Mouse (Mus musculus) cerebellum, postnatal 14 days (tissue): ENCODE measurements at regions not wholly inside any gene's neighbourhood (a gene's known extent, or its start where the extent isn't known, plus 50 kb on each side); places are given as distances from the start of the nearest gene placed in this dataset.

Source experiments
- DNase-seq, 2 experiments: peaks; one replicate each; pipeline ENCODE4 v3.0.0; 2021; ENCODE audit warnings: mixed read lengths in 2 of 2

- no peak for DNase-seq
Observed at GRCm38 (mm10) chr1:61277170-61277710, 299.5 kb downstream of the Icos start.

GRCm38 (mm10) chr1:61288185-61288584, 310.5 kb downstream of the Icos start:
- DNase-seq, result no peak

- DNase-seq, result no peak
Observed at GRCm38 (mm10) chr1:61288946-61289345, 311.2 kb downstream of the Icos start.

GRCm38 (mm10) chr1:61289552-61289951, 311.8 kb downstream of the Icos start:
- no peak for DNase-seq

- no peak for DNase-seq
Observed at GRCm38 (mm10) chr1:61293106-61293505, 315.4 kb downstream of the Icos start.

- no peak for DNase-seq
Observed at GRCm38 (mm10) chr1:61295219-61295618, 317.5 kb downstream of the Icos start.

GRCm38 (mm10) chr1:61296831-61297230, 319.1 kb downstream of the Icos start:
- DNase-seq, result no peak

- DNase-seq, result no peak
Observed at GRCm38 (mm10) chr1:61297361-61297760, 319.6 kb downstream of the Icos start.

GRCm38 (mm10) chr1:61298064-61298463, 320.3 kb downstream of the Icos start:
- peak; percentile 67 to 73 for DNase-seq

GRCm38 (mm10) chr1:61298779-61299178, 321.1 kb downstream of the Icos start:
- DNase-seq, result no peak

GRCm38 (mm10) chr1:61300491-61300890, 322.8 kb downstream of the Icos start:
- DNase-seq, result no peak

- no peak for DNase-seq
Observed at GRCm38 (mm10) chr1:61301041-61302030, 323.6 kb downstream of the Icos start.

GRCm38 (mm10) chr1:61302570-61303071, 324.9 kb downstream of the Icos start:
- DNase-seq, result no peak

GRCm38 (mm10) chr1:61306296-61306695, 328.6 kb downstream of the Icos start:
- DNase-seq, result no peak

GRCm38 (mm10) chr1:61309563-61309962, 329.1 kb upstream of the Pard3b start:
- no peak for DNase-seq

GRCm38 (mm10) chr1:61310063-61310760, 328.4 kb upstream of the Pard3b start:
- DNase-seq, result no peak

GRCm38 (mm10) chr1:61310761-61311090, 327.9 kb upstream of the Pard3b start:
- DNase-seq, result no peak

GRCm38 (mm10) chr1:61313196-61313595, 325.4 kb upstream of the Pard3b start:
- DNase-seq, result no peak

- DNase-seq, result no peak
Observed at GRCm38 (mm10) chr1:61316261-61316660, 322.4 kb upstream of the Pard3b start.

GRCm38 (mm10) chr1:61316736-61317135, 321.9 kb upstream of the Pard3b start:
- DNase-seq, result no peak

- DNase-seq, result no peak
Observed at GRCm38 (mm10) chr1:61318042-61318441, 320.6 kb upstream of the Pard3b start.

- DNase-seq, result no peak
Observed at GRCm38 (mm10) chr1:61321513-61322145, 317.0 kb upstream of the Pard3b start.

GRCm38 (mm10) chr1:61331456-61331855, 307.2 kb upstream of the Pard3b start:
- DNase-seq, result no peak
